Mouse (Mus musculus): Measurements from ENCODE around the gene Eif4g1.

GRCm38 (mm10) chr16:20643911-20644310 is 24.2 kb upstream of the Eif4g1 start:
- TF ChIP-seq CTCF (IDR thresholded peaks at IDR 0.05; ENCODE audit: low read depth): no peak
- TF ChIP-seq EP300 (IDR thresholded peaks at IDR 0.05; ENCODE audit: low read depth): no peak

Measured in liver, embryonic 14.5 days (tissue).